Mouse (Mus musculus): ENCODE results near the gene Wdr95. TPM values are rescaled to one million over a fixed set of nuclear protein-coding genes. Genes with fewer than 3 reads are reported as not detected.

Wdr95 gene
- polyA plus RNA-seq, 2 experiments, result not detected

DNA sequence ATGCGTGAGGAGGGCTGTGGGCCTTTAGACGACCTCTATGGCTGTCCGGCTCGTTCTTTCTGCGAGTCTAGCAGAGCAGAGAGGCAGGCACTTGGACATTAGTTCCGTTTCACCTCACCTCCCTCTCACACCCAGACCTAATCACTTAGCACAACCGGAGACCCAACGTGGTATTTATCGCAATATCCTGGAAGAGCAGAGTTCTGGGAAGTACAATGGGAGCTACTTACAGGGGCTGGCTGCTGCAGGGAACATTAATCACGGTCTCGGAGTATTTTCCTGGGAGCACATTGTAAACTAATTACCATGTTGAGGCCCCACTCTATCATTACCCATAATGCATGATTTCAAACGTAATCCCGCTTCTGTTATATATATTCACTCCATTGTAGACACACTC lies 18.2 kb upstream of the Wdr95 start:
- no peak overlapping the region for H3K4me2 ChIP-seq (ENCODE audit: low read depth)
- H3K36me3 ChIP-seq (replicated peaks; ENCODE audit: control insufficient read depth, insufficient read depth, low read depth), result no peaks in the 10 kb centered on the region
- H3K4me1 ChIP-seq (replicated peaks; ENCODE audit: control insufficient read depth in 2 of 2, insufficient read depth in 2 of 2, low read length in 1 of 2), result no peaks in the 10 kb centered on the region
- no peaks in the 10 kb centered on the region for H3K9me3 ChIP-seq (ENCODE audit: control insufficient read depth, low read length)
- no peak for ATAC-seq (ENCODE audit: insufficient read depth)
- H3K27me3 ChIP-seq (ENCODE audit: control insufficient read depth, insufficient read depth, low read length), result no peaks in the 10 kb centered on the region
- 72% methylated on average over 13 of the region's 13 CpGs for WGBS (ENCODE audit: insufficient replicate concordance)
- DNase-seq (ENCODE audit: low read depth in 3 of 3, low spot score in 3 of 3), result no peak
- H3K4me3 ChIP-seq (ENCODE audit: insufficient read depth in 1 of 2, low read depth in 2 of 2, low read length in 2 of 2), result no peak overlapping the region
- H3K9ac ChIP-seq (replicated peaks), result no peak overlapping the region
- no peak overlapping the region for H3K27ac ChIP-seq
- TF ChIP-seq EP300 (IDR thresholded peaks at IDR 0.05; ENCODE audit: low read depth) (no peak), CTCF (IDR thresholded peaks at IDR 0.05; ENCODE audit: low read depth) (no peak)

GRCm38 (mm10) chr5:149512695-149513094 lies 15.8 kb upstream of the Wdr95 start:
- Histone ChIP-seq H3K4me3 (ENCODE audit: insufficient read depth in 1 of 2, low read depth in 2 of 2, low read length in 2 of 2) (no peak overlapping the region), H3K9me3 (ENCODE audit: control insufficient read depth, low read length) (no peaks in the 10 kb centered on the region), H3K27ac (no peak overlapping the region), H3K27me3 (ENCODE audit: control insufficient read depth, insufficient read depth, low read length) (no peaks in the 10 kb centered on the region), H3K9ac (replicated peaks) (no peak overlapping the region), H3K4me1 (replicated peaks; ENCODE audit: control insufficient read depth in 2 of 2, insufficient read depth in 2 of 2, low read length in 1 of 2) (no peaks in the 10 kb centered on the region), H3K36me3 (replicated peaks; ENCODE audit: control insufficient read depth, insufficient read depth, low read depth) (no peaks in the 10 kb centered on the region), H3K4me2 (ENCODE audit: low read depth) (no peak overlapping the region)
- DNase-seq (ENCODE audit: low read depth in 3 of 3, low spot score in 3 of 3) (no peak), ATAC-seq (ENCODE audit: insufficient read depth) (no peak)
- TF ChIP-seq CTCF (IDR thresholded peaks at IDR 0.05; ENCODE audit: low read depth) (no peak), EP300 (IDR thresholded peaks at IDR 0.05; ENCODE audit: low read depth) (no peak)
- 50% methylated on average over 3 of the region's 3 CpGs for WGBS (ENCODE audit: insufficient replicate concordance)

GRCm38 (mm10) chr5:149513438-149514086 lies 14.9 kb upstream of the Wdr95 start:
- H3K4me1 ChIP-seq (replicated peaks; ENCODE audit: control insufficient read depth in 2 of 2, insufficient read depth in 2 of 2, low read length in 1 of 2), result no peaks in the 10 kb centered on the region
- H3K9ac ChIP-seq (replicated peaks), result no peak overlapping the region
- 51% methylated on average over 9 of the region's 9 CpGs for WGBS (ENCODE audit: insufficient replicate concordance)
- H3K9me3 ChIP-seq (ENCODE audit: control insufficient read depth, low read length), result no peaks in the 10 kb centered on the region
- TF ChIP-seq CTCF (IDR thresholded peaks at IDR 0.05; ENCODE audit: low read depth) (no peak), EP300 (IDR thresholded peaks at IDR 0.05; ENCODE audit: low read depth) (no peak)
- ATAC-seq (ENCODE audit: insufficient read depth) (no peak), DNase-seq (ENCODE audit: low read depth in 3 of 3, low spot score in 3 of 3) (no peak)
- no peak overlapping the region for H3K4me2 ChIP-seq (ENCODE audit: low read depth)
- H3K27ac ChIP-seq, result no peak overlapping the region
- no peak overlapping the region for H3K4me3 ChIP-seq (ENCODE audit: insufficient read depth in 1 of 2, low read depth in 2 of 2, low read length in 2 of 2)
- no peaks in the 10 kb centered on the region for H3K36me3 ChIP-seq (replicated peaks; ENCODE audit: control insufficient read depth, insufficient read depth, low read depth)
- H3K27me3 ChIP-seq (ENCODE audit: control insufficient read depth, insufficient read depth, low read length), result no peaks in the 10 kb centered on the region

DNA sequence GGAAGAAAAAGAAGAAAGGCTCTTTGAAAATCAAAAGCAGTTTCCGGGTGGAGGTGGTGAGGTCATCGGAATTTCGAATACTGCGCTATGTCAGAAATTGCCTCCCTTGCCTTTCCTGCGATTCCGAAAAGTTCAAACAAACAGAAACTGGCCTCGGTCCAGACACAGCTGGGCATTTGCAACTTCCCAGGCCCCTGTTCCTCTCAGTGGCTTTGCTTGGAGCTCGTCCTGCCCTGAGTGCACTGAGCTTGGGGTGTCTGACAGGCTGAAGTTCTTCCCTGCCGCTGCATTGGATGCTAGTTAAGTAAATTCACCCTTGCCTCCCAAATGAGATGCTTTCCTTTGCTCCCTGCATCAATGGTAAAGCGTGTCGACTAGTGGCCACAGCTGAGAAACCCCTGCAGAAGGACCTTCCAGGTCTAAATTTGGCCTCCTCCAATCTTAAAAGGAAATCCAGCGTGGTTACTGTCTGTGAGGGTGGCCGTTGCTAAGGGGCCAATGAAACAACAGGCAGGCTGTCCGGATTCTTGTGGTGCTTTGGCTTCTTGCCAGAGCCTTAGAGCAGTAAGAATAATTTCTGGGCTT lies 14.3 kb upstream of the Wdr95 start:
- no peak overlapping the region for H3K4me2 ChIP-seq (ENCODE audit: low read depth)
- no peak for ATAC-seq (ENCODE audit: insufficient read depth)

GRCm38 (mm10) chr5:149514890-149515289 lies 13.6 kb upstream of the Wdr95 start:
- no peak for TF ChIP-seq EP300 (IDR thresholded peaks at IDR 0.05; ENCODE audit: low read depth)
- no peak for TF ChIP-seq CTCF (IDR thresholded peaks at IDR 0.05; ENCODE audit: low read depth)
- Histone ChIP-seq H3K36me3 (replicated peaks; ENCODE audit: control insufficient read depth, insufficient read depth, low read depth) (no peaks in the 10 kb centered on the region), H3K9me3 (ENCODE audit: control insufficient read depth, low read length) (no peaks in the 10 kb centered on the region), H3K27ac (no peak overlapping the region), H3K9ac (replicated peaks) (no peak overlapping the region), H3K27me3 (ENCODE audit: control insufficient read depth, insufficient read depth, low read length) (no peaks in the 10 kb centered on the region), H3K4me2 (ENCODE audit: low read depth) (no peak overlapping the region), H3K4me1 (replicated peaks; ENCODE audit: control insufficient read depth in 2 of 2, insufficient read depth in 2 of 2, low read length in 1 of 2) (no peaks in the 10 kb centered on the region), H3K4me3 (ENCODE audit: insufficient read depth in 1 of 2, low read depth in 2 of 2, low read length in 2 of 2) (no peak overlapping the region)
- DNase-seq (ENCODE audit: low read depth in 3 of 3, low spot score in 3 of 3) (no peak), ATAC-seq (ENCODE audit: insufficient read depth) (no peak)
- 46% methylated on average over 3 of the region's 3 CpGs for WGBS (ENCODE audit: insufficient replicate concordance)

More for the DNA sequence above, 14.3 kb upstream of the Wdr95 start:
- no peak for DNase-seq (ENCODE audit: low read depth in 3 of 3, low spot score in 3 of 3)
- H3K9ac ChIP-seq (replicated peaks), result no peak overlapping the region
- no peaks in the 10 kb centered on the region for H3K9me3 ChIP-seq (ENCODE audit: control insufficient read depth, low read length)
- no peaks in the 10 kb centered on the region for H3K27me3 ChIP-seq (ENCODE audit: control insufficient read depth, insufficient read depth, low read length)
- H3K27ac ChIP-seq, result no peak overlapping the region
- no peak overlapping the region for H3K4me3 ChIP-seq (ENCODE audit: insufficient read depth in 1 of 2, low read depth in 2 of 2, low read length in 2 of 2)
- 36% methylated on average over 14 of the region's 14 CpGs for WGBS (ENCODE audit: insufficient replicate concordance)
- H3K36me3 ChIP-seq (replicated peaks; ENCODE audit: control insufficient read depth, insufficient read depth, low read depth), result no peaks in the 10 kb centered on the region
- no peak for TF ChIP-seq CTCF (IDR thresholded peaks at IDR 0.05; ENCODE audit: low read depth)
- no peak for TF ChIP-seq EP300 (IDR thresholded peaks at IDR 0.05; ENCODE audit: low read depth)
- no peaks in the 10 kb centered on the region for H3K4me1 ChIP-seq (replicated peaks; ENCODE audit: control insufficient read depth in 2 of 2, insufficient read depth in 2 of 2, low read length in 1 of 2)

Data from liver, embryonic 14.5 days (tissue).